Mouse (Mus musculus) C2C12 (cell line): ENCODE data around the gene Rbm4b.

ENCODE experiments used
- CTCF ChIP-seq: IDR thresholded peaks from one replicate; pipeline ENCODE4 v1.5.1; 2011; ENCODE audit not compliant: control insufficient read depth, insufficient read depth, insufficient read length
- MAX ChIP-seq: IDR thresholded peaks from one replicate; pipeline ENCODE4 v1.6.1; 2011; ENCODE audit warnings: mild to moderate bottlenecking, control low read depth
- USF1 ChIP-seq: IDR thresholded peaks from one replicate; pipeline ENCODE4 v1.6.1; 2011; ENCODE audit warnings: low read depth, mild to moderate bottlenecking, control low read depth, moderate library complexity

- TF ChIP-seq USF1, result no peak
- no peak for TF ChIP-seq CTCF
- no peak for TF ChIP-seq MAX
Measured at GRCm38 (mm10) chr19:4711098-4711600, 45.1 kb upstream of the Rbm4b start, which contains the start of gene Sptbn2.
